Mouse (Mus musculus) myocyte (in vitro differentiated cells): Measurements from ENCODE around the gene Ttc23l.

ENCODE experiments used
- E2F4 ChIP-seq: IDR thresholded peaks from one replicate; pipeline ENCODE4 v1.6.1; 2011; ENCODE audit warnings: mild to moderate bottlenecking, control low read depth, moderate library complexity; ENCODE audit not compliant: insufficient read depth
- MAX ChIP-seq: IDR thresholded peaks from one replicate; pipeline ENCODE4 v1.6.1; 2011; ENCODE audit warnings: low read depth, mild to moderate bottlenecking, control low read depth
- MYOG ChIP-seq, 3 experiments: IDR thresholded peaks; one replicate each; pipeline ENCODE4 v1.6.1; 2011; ENCODE audit warnings: control low read depth in 2 of 3, low read depth in 2 of 3, mild to moderate bottlenecking in 2 of 3; ENCODE audit not compliant: insufficient read length in 2 of 3, control insufficient read depth in 1 of 3, insufficient read depth in 1 of 3
- POLR2A ChIP-seq: IDR thresholded peaks from one replicate; pipeline ENCODE4 v1.6.1; 2011; ENCODE audit warnings: low read depth, mild to moderate bottlenecking, control low read depth, moderate library complexity; ENCODE audit not compliant: insufficient read length
- USF1 ChIP-seq: IDR thresholded peaks from one replicate; pipeline ENCODE4 v1.6.1; 2011; ENCODE audit warnings: low read depth, mild to moderate bottlenecking, control low read depth, moderate library complexity

GRCm38 (mm10) chr15:10490101-10490500 is 68.4 kb downstream of the Ttc23l start:
- no peak for TF ChIP-seq E2F4
- TF ChIP-seq POLR2A: no peak
- TF ChIP-seq MYOG (IDR thresholded peaks at IDR 0.05; ENCODE audit: control insufficient read depth in 1 of 3, insufficient read depth in 1 of 3, insufficient read length in 2 of 3, low read depth in 2 of 3): no peak
- TF ChIP-seq USF1: no peak
- TF ChIP-seq MAX: no peak
